Mouse (Mus musculus): ENCODE data around the gene Utp11. TPM values are rescaled to one million over a fixed set of nuclear protein-coding genes. Genes with fewer than 3 reads are reported as not detected.
A peak's percentile ranks its signal among the peaks of the same experiment; 100 is the strongest.
"Not testable (repeated sequence)": the region's sequence is repeated elsewhere in the genome, so short reads cannot be mapped to it uniquely, and the experiment has no call there.

Gene Utp11
- polyA plus RNA-seq, 1 experiment from 2014 or later: 37.9 TPM

DNA sequence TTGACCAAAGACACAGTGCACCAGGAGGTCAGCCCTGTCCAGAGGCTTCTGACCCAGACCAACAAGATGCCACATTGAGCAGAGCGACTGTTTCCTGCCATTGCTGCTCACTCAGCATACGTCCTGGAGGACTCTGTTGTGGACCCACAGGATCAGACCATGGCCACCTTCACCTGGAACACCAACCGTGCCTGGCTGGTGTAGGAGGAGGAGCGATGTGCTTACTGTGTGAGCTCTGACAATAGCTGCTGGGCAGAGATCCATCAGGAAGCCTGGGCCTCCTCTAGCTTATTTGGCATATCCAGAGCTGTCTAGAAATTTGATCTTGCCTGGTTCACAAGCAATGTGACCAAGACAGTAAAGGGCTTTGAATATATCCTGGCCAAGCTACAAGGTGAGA lies 25.7 kb upstream of the Utp11 start:
- Histone ChIP-seq H3K4me2 (ENCODE audit: low read length) (no peak overlapping the region), H3K9me3 (ENCODE audit: control insufficient read depth, low read length) (no peaks in the 10 kb centered on the region), H3K4me3 (ENCODE audit: low read length) (no peak overlapping the region), H3K36me3 (ENCODE audit: control insufficient read depth, insufficient read depth, low read length) (peaks cover 37% of the 10 kb centered on the region), H3K9ac (ENCODE audit: low read depth, low read length) (no peak overlapping the region), H3K27me3 (replicated peaks; ENCODE audit: control insufficient read depth, insufficient read depth, low read length) (no peaks in the 10 kb centered on the region), H3K4me1 (ENCODE audit: control insufficient read depth, insufficient read depth, low read depth, low read length) (peaks cover 13% of the 10 kb centered on the region), H3K27ac (ENCODE audit: low read depth, low read length) (no peak overlapping the region)
- WGBS: 95% methylated on average over 4 of the region's 4 CpGs
- ATAC-seq: no peak

DNA sequence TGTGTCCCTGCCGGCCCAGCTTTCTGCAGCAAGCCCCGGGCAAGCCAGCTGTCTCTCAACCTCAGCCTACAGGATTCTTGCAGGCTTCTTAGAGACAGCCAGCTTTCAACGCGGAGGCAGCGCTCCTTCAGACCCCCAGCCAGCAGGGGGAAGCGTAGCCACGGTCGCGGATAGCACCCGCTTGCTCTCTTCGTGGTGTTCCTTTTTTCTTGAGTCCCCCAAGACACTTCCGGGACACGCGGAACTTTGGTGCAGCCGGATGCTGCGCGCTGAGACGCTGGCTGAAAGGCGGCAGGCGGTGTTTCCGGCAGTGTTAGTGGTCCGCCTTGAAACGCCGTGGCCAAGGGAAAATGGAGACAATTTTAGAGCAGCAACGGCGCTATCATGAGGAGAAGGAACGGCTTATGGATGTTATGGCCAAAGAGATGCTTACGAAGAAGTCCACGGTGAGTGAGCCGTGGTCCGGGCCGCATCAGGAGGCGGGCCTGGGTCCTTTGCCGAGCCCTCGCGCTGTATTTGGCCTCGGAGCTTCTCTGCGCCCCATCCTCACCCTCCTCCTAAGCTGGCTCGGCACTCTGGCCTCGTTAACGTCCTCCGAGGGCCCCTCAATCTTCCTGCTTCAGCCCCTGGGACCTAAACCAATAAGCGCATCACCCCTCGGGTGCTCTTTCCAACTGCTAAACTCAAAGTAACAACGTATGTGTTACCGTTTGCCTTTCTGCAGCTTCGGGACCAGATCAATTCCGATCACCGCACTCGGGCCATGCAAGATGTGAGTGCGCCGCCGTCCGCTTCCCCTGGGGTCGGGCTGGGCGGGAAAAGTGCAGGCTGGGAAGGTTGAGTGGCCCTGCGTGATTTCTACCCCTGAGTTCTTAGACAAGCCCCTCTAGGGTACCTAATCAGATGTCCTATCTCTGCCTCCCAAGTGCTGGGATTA lies 21.4 kb upstream of the Utp11 start, which contains the start of gene Sf3a3:
TSS of gene Sf3a3 (plus strand) at position 232 of the 937 bp plus-strand sequence.
- Histone ChIP-seq H3K4me3 (ENCODE audit: low read length) (peak within 1 kb of the TSS; percentile 83), H3K4me2 (ENCODE audit: low read length) (peak within 1 kb of the TSS; percentile 99), H3K27me3 (replicated peaks; ENCODE audit: control insufficient read depth, insufficient read depth, low read length) (peaks cover 6% of the 10 kb centered on the region; the same call in 1 of the 2 replicates), H3K9ac (ENCODE audit: low read depth, low read length) (peak within 1 kb of the TSS; percentile 83), H3K9me3 (ENCODE audit: control insufficient read depth, low read length) (no peaks in the 10 kb centered on the region), H3K36me3 (ENCODE audit: control insufficient read depth, insufficient read depth, low read length) (peaks cover 16% of the 10 kb centered on the region), H3K27ac (ENCODE audit: low read depth, low read length) (peak within 1 kb of the TSS; percentile 71), H3K4me1 (ENCODE audit: control insufficient read depth, insufficient read depth, low read depth, low read length) (peaks cover 13% of the 10 kb centered on the region)
- WGBS: under 1% methylated on average over 53 of the region's 57 CpGs
- ATAC-seq: peak; percentile 97

DNA sequence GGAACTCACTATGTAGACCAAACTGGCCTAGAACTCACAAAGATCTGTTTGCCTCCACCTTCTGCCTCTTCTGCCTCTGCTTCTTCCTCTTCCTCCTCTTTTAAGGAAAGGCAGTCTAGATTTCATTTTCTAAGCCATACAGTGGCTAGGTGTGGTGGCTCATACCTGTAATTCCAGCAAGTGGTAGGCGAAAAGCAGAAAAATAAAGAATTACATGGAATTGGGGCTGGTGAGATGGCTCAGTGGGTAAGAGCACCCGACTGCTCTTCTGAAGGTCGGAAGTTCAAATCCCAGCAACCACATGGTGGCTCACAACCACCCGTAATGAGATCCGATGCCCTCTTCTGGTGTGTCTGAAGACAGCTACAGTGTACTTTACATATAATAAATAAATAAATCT lies 20.4 kb upstream of the Utp11 start:
- H3K27ac ChIP-seq (ENCODE audit: low read depth, low read length); H3K9ac ChIP-seq (ENCODE audit: low read depth, low read length); H3K4me3 ChIP-seq (ENCODE audit: low read length); H3K36me3 ChIP-seq (ENCODE audit: control insufficient read depth, insufficient read depth, low read length); ATAC-seq; H3K4me2 ChIP-seq (ENCODE audit: low read length); H3K9me3 ChIP-seq (ENCODE audit: control insufficient read depth, low read length): not testable (repeated sequence)
- WGBS: 81% methylated on average over 5 of the region's 5 CpGs
- Histone ChIP-seq H3K4me1 (ENCODE audit: control insufficient read depth, insufficient read depth, low read depth, low read length) (peaks cover 17% of the 10 kb centered on the region), H3K27me3 (replicated peaks; ENCODE audit: control insufficient read depth, insufficient read depth, low read length) (peaks cover 12% of the 10 kb centered on the region)

- Histone ChIP-seq H3K4me2 (ENCODE audit: low read length) (no peak overlapping the region), H3K36me3 (ENCODE audit: control insufficient read depth, insufficient read depth, low read length) (peaks cover 4% of the 10 kb centered on the region; the same call in 1 of the 2 replicates), H3K4me3 (ENCODE audit: low read length) (no peak overlapping the region), H3K9ac (ENCODE audit: low read depth, low read length) (no peak overlapping the region), H3K27ac (ENCODE audit: low read depth, low read length) (no peak overlapping the region), H3K27me3 (replicated peaks; ENCODE audit: control insufficient read depth, insufficient read depth, low read length) (peaks cover 14% of the 10 kb centered on the region), H3K4me1 (ENCODE audit: control insufficient read depth, insufficient read depth, low read depth, low read length) (peaks cover 20% of the 10 kb centered on the region), H3K9me3 (ENCODE audit: control insufficient read depth, low read length) (no peaks in the 10 kb centered on the region)
- 84% methylated on average over 6 of the region's 6 CpGs for WGBS
- no peak for ATAC-seq
Observed at GRCm38 (mm10) chr4:124712618-124713017, 19.2 kb upstream of the Utp11 start.

GRCm38 (mm10) chr4:124710776-124711291 lies 17.4 kb upstream of the Utp11 start:
- H3K9ac ChIP-seq (ENCODE audit: low read depth, low read length): no peak overlapping the region
- no peak overlapping the region for H3K4me2 ChIP-seq (ENCODE audit: low read length)
- H3K4me1 ChIP-seq (ENCODE audit: control insufficient read depth, insufficient read depth, low read depth, low read length): peaks cover 14% of the 10 kb centered on the region
- H3K4me3 ChIP-seq (ENCODE audit: low read length): no peak overlapping the region
- H3K27me3 ChIP-seq (replicated peaks; ENCODE audit: control insufficient read depth, insufficient read depth, low read length): peaks cover 17% of the 10 kb centered on the region
- ATAC-seq: no peak
- 11% methylated on average over 5 of the region's 5 CpGs for WGBS
- H3K27ac ChIP-seq (ENCODE audit: low read depth, low read length): no peak overlapping the region
- H3K9me3 ChIP-seq (ENCODE audit: control insufficient read depth, low read length): no peaks in the 10 kb centered on the region
- no peaks in the 10 kb centered on the region for H3K36me3 ChIP-seq (ENCODE audit: control insufficient read depth, insufficient read depth, low read length)

- 3% methylated on average over 18 of the region's 18 CpGs for WGBS
- ATAC-seq: no peak
- no peak overlapping the region for H3K27ac ChIP-seq (ENCODE audit: low read depth, low read length)
Observed at GRCm38 (mm10) chr4:124709961-124710446, 16.6 kb upstream of the Utp11 start.

DNA sequence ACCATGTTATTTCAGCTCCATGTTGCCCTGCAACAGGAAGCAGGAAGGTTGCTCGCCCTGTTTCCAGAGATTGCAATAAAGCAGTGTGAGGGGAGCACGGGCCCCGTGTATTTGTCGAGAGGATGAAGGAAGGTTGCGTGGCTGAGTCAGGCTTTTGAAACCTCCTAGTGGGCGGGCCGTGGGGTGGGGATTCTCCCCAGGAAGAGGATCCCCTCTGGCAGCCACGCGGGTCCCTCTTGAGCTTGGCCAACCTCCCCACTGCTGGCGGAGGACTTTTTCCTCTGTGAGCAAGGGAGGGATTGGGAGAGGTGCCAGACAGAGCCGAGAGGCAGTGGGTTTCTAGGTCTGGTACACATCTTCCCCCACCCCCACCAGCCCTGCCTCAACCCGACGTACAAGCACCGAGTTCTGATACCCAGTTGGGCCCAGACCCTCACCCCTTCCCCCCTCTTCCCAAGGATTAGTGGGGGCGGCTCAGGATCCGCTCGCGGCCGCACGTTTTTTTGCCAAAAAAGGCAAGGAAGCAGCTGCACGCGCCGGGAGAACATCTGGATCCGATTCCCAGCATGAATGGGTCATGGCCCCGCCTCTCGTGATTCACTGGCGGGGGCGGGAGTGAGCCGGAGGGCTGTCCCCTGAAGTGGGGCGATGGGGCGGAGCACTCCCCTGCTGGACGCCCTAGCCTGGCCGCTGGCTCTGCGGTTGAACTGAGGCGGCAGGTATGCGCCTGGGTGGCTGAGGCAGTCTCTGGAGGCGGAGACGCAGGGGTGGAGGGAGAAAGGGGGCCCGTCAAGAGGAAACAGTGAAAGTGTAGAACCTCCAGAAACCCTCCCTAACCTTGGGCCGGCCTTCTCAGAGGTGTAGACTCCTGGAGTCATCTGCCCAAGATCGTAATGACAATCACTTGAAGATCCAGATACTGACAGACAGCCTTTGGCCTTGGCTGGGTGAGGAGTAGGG lies 15.4 kb upstream of the Utp11 start:
- Histone ChIP-seq H3K4me2 (ENCODE audit: low read length) (peak overlapping the region; percentile 61), H3K27ac (ENCODE audit: low read depth, low read length) (peak overlapping the region; percentile 34; the same call in 1 of the 2 replicates), H3K9me3 (ENCODE audit: control insufficient read depth, low read length) (no peaks in the 10 kb centered on the region), H3K36me3 (ENCODE audit: control insufficient read depth, insufficient read depth, low read length) (no peaks in the 10 kb centered on the region), H3K4me3 (ENCODE audit: low read length) (peak overlapping the region; percentile 33), H3K27me3 (replicated peaks; ENCODE audit: control insufficient read depth, insufficient read depth, low read length) (peaks cover 17% of the 10 kb centered on the region), H3K9ac (ENCODE audit: low read depth, low read length) (peak overlapping the region; percentile 51), H3K4me1 (ENCODE audit: control insufficient read depth, insufficient read depth, low read depth, low read length) (peaks cover 13% of the 10 kb centered on the region)
- ATAC-seq: peak; percentile 48; the same call in 1 of the 2 replicates
- 3% methylated on average over 41 of the region's 41 CpGs for WGBS

More at GRCm38 (mm10) chr4:124709961-124710446, 16.6 kb upstream of the Utp11 start:
- no peak overlapping the region for H3K9ac ChIP-seq (ENCODE audit: low read depth, low read length)
- H3K4me2 ChIP-seq (ENCODE audit: low read length): peak overlapping the region; percentile 35
- H3K4me1 ChIP-seq (ENCODE audit: control insufficient read depth, insufficient read depth, low read depth, low read length): peaks cover 7% of the 10 kb centered on the region
- H3K4me3 ChIP-seq (ENCODE audit: low read length): peak overlapping the region; percentile 4; the same call in 1 of the 2 replicates
- H3K36me3 ChIP-seq (ENCODE audit: control insufficient read depth, insufficient read depth, low read length): no peaks in the 10 kb centered on the region
- peaks cover 17% of the 10 kb centered on the region for H3K27me3 ChIP-seq (replicated peaks; ENCODE audit: control insufficient read depth, insufficient read depth, low read length)
- no peaks in the 10 kb centered on the region for H3K9me3 ChIP-seq (ENCODE audit: control insufficient read depth, low read length)

DNA sequence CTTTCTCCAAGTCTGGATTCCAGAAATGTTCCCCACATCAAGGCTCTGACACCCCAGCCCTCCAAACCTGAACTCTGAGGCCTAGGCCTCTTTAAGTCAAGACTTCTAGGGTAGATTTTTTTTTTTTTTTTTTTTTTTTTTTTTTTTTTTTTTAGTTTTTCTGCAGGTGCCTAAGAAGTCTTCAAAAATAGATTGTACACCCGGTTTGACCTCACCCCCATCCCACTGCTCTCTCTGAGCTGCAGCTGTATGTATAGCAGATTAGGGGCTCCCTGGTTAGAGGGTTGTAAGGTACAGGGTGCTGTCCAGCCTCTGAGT lies 14.8 kb upstream of the Utp11 start:
- not testable (repeated sequence) for ATAC-seq; H3K9ac ChIP-seq (ENCODE audit: low read depth, low read length); H3K36me3 ChIP-seq (ENCODE audit: control insufficient read depth, insufficient read depth, low read length); H3K4me3 ChIP-seq (ENCODE audit: low read length); H3K9me3 ChIP-seq (ENCODE audit: control insufficient read depth, low read length)
- 0 out of 2 replicates have a peak overlapping the region, but pooled peaks have one; percentile 34 for H3K27ac ChIP-seq (ENCODE audit: low read depth, low read length)
- H3K4me2 ChIP-seq (ENCODE audit: low read length): peak overlapping the region; percentile 61
- 29% methylated on average over 1 of the region's 1 CpGs for WGBS
- peaks cover 17% of the 10 kb centered on the region for H3K27me3 ChIP-seq (replicated peaks; ENCODE audit: control insufficient read depth, insufficient read depth, low read length)
- peaks cover 13% of the 10 kb centered on the region for H3K4me1 ChIP-seq (ENCODE audit: control insufficient read depth, insufficient read depth, low read depth, low read length)
